Mouse (Mus musculus): ENCODE results near the gene Spaca3.

Gene Spaca3

GRCm38 (mm10) chr11:80858065-80858464 is at the start of gene Spaca3:
Gene Spaca3, plus strand, starts transcription at chr11:80858365.
- in situ Hi-C loops (cut with MboI; ENCODE audit: low pct_unique_long_range_greater_than_20kb in 1 of 2, low sequenced_read_pairs in 2 of 2, unreplicated experiment in 1 of 2), result no loop called here

DNA sequence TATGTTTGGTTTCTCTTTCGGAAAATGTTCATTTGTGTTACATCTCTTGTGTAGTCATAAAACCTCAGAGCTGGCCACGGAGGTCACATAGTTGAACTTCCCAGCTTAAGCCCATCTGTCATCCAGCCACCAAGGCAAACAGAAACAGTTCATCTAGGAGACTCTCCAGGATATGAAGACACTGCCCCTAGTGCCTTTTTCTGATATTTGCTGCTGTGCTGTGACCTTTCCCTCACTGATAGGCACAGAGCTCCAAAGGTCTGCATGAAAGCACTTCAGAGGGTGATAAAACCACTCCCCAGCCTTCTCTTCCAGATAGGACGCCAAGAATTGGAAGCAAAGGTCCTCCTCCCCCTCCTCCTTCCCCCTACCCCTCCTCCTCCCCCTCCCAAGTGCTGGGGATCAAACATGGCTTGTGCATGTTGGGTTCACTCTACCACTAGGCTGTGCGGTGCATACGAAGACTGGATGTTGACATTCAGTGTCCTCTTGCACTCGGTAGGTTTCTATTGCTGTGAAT is 49.6 kb upstream of the Spaca3 start:
- in situ Hi-C loops (cut with MboI; ENCODE audit: low pct_unique_long_range_greater_than_20kb in 1 of 2, low sequenced_read_pairs in 2 of 2, unreplicated experiment in 1 of 2), result no loop called here

GRCm38 (mm10) chr11:80809666-80809992 is 48.5 kb upstream of the Spaca3 start:
- in situ Hi-C loops (cut with MboI; ENCODE audit: low pct_unique_long_range_greater_than_20kb in 1 of 2, low sequenced_read_pairs in 2 of 2, unreplicated experiment in 1 of 2), result no loop called here

DNA sequence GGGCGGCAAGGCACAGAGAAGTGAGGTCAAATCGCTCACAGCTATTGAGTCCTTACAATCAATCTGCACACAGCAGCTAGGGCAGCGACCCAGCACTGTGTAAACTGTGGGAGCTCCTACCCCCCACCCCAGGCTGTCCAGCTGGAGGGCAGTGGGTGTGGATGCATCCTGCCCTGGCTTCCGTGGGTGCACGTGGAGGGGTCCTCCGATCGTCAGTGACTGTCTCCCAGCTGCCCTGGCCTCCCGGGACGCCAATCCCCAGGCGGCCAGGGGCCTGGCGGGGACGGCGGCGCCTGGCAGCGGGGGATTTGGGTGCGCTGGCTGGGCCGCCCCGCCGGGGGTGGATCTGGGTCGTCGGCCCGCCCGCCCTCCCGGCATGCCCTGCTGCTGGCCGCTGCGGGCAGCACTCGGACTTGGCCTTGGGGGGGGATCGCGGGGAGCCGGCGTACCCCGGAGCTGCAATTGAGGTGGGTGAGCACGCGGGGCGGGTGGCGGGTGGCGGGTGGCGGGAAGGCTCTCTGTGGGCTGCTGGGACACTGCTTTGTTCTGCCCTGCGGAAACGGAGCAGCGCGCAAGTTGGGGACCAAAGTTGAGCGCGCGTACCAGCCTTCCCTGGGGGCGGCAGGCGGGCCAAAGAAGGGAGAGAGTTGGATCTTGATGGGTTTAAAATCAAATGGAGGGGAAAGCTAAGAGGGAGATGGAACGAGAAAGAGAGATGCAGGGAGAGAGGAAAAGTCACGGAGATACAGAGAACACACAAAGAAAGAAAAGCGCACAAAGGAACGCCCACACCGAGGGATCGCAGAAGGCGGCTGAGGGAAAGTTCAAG is 48.0 kb upstream of the Spaca3 start, which contains the start of gene Tmem98:
Tmem98 (plus strand) TSS at position 183 of the 829 bp plus-strand sequence.
- in situ Hi-C loops (cut with MboI; ENCODE audit: low pct_unique_long_range_greater_than_20kb in 1 of 2, low sequenced_read_pairs in 2 of 2, unreplicated experiment in 1 of 2), result no loop called here

DNA sequence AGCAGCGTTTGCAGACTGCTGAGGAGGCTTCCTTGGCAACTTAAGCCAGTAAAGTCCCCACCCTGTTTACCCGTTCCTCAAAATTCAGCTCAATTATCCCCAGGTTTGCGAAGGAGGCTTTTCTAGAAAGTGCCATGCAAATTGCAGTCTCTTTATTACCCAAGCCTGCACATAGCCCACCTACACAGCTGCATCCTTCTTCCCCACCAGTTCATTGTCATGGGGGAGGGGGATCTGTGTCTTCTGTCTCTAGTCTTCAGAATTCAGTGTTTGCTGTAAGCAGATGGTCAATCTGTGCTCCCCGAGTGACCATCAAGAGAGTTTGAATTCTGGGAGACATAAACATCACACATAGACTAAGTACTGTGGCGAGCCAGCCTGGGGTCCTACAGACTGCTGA is 47.0 kb upstream of the Spaca3 start:
- in situ Hi-C loops (cut with MboI; ENCODE audit: low pct_unique_long_range_greater_than_20kb in 1 of 2, low sequenced_read_pairs in 2 of 2, unreplicated experiment in 1 of 2), result no loop called here

GRCm38 (mm10) chr11:80815354-80815753 is 42.8 kb upstream of the Spaca3 start:
- in situ Hi-C loops (cut with MboI; ENCODE audit: low pct_unique_long_range_greater_than_20kb in 1 of 2, low sequenced_read_pairs in 2 of 2, unreplicated experiment in 1 of 2), result no loop called here

DNA sequence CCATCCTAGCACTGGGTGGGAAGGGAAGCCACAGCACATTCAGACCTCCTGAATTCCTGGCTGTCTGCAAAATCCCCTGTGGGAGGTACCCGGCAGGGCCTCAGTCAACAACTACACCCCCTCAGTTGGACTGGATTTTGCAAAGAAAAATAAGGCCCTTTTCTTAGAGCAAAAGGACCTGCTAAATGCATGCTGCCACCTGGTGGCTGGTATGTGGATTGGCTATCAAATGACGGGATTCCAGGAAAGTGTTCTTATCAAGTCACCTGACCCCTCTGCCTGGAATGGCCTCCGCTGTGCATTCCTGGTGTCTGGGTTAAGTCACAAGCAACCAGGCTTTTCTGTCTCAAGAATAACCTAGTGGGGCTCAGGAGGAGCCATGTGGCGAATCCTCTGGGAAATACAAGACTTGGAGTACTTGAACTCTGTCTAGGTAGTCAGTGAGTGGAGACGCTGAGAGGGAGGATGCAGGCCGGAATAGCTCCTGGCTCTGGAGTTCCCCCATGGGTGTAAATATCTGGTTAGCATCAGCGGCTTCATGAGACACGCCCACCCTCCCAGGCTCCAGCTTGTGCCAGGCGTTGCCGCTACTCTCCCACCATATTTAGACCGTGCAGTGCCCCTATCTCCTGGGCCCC is 40.0 kb upstream of the Spaca3 start:
- in situ Hi-C loops (cut with MboI; ENCODE audit: low pct_unique_long_range_greater_than_20kb in 1 of 2, low sequenced_read_pairs in 2 of 2, unreplicated experiment in 1 of 2), result no loop called here

- in situ Hi-C loops (cut with MboI; ENCODE audit: low pct_unique_long_range_greater_than_20kb in 1 of 2, low sequenced_read_pairs in 2 of 2, unreplicated experiment in 1 of 2), result no loop called here
These were observed 38.1 kb upstream of the Spaca3 start for GRCm38 (mm10) chr11:80820085-80820484.

GRCm38 (mm10) chr11:80821296-80821695 is 36.9 kb upstream of the Spaca3 start:
- in situ Hi-C loops (cut with MboI; ENCODE audit: low pct_unique_long_range_greater_than_20kb in 1 of 2, low sequenced_read_pairs in 2 of 2, unreplicated experiment in 1 of 2), result no loop called here

DNA sequence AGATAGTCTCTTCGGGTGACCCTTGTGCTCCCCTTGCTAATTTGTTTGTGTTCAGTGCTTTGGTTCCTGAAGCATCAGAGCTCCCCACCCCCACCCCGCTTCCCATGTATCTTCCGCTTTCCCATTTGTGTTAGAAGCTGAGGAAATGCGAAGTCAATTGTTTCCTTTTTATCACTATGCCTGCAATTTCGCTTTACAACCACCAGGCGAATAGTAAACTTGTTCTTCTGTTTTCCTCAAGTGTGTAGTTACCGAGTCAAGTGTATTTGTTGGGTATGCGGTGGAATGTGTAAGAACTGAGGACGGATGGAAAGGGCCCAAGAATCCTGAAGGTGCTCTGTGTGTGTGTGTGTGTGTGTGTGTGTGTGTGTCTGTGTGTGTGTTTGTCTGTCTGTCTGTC is 36.4 kb upstream of the Spaca3 start:
- in situ Hi-C loops (cut with MboI; ENCODE audit: low pct_unique_long_range_greater_than_20kb in 1 of 2, low sequenced_read_pairs in 2 of 2, unreplicated experiment in 1 of 2), result no loop called here

- in situ Hi-C loops (cut with MboI; ENCODE audit: low pct_unique_long_range_greater_than_20kb in 1 of 2, low sequenced_read_pairs in 2 of 2, unreplicated experiment in 1 of 2), result no loop called here
These were observed 22.8 kb upstream of the Spaca3 start for GRCm38 (mm10) chr11:80835395-80835794.

DNA sequence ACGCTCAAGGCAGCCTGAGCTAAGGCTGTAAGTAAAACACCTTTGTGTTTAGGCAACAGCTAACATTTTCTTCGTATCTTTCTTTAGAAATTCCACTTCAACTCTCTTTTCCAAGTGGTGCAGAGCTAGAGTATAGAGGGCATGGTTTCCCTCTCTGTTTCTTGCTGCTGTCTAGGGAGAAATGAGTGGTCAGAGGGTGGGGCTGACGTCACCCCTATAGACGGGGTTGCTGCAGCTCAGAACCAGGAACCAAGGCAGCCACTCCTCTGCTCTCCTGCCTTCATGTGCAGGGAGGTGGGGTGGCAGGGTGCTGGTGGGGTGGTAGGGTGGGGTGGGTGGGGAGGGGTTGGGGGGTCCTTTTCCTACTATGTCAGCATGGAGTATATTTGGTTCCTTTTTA is 22.3 kb upstream of the Spaca3 start:
- in situ Hi-C loops (cut with MboI; ENCODE audit: low pct_unique_long_range_greater_than_20kb in 1 of 2, low sequenced_read_pairs in 2 of 2, unreplicated experiment in 1 of 2), result no loop called here

- in situ Hi-C loops (cut with MboI; ENCODE audit: low pct_unique_long_range_greater_than_20kb in 1 of 2, low sequenced_read_pairs in 2 of 2, unreplicated experiment in 1 of 2), result no loop called here
These were observed 19.4 kb upstream of the Spaca3 start for GRCm38 (mm10) chr11:80838724-80839123.

DNA sequence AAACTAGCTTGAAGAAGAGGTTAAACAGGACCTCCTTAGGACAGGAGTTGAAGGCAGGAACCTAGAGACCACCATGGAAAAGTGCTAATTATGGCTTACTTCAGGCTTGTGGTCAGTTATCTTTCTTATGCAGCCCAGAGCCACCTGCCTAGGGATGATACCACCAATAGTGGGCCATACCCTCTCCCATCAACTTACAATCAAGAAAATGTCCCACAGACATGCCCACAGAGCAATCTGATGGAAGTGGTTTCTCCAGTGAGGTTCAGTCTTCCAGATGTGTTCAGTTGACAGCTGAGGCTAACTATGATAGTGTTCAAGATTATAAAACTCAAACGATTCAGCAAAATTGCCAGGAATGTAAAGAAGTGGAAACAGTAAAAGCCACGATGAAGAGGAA is 14.7 kb upstream of the Spaca3 start:
- in situ Hi-C loops (cut with MboI; ENCODE audit: low pct_unique_long_range_greater_than_20kb in 1 of 2, low sequenced_read_pairs in 2 of 2, unreplicated experiment in 1 of 2), result no loop called here

GRCm38 (mm10) chr11:80845486-80845885 is 12.7 kb upstream of the Spaca3 start:
- in situ Hi-C loops (cut with MboI; ENCODE audit: low pct_unique_long_range_greater_than_20kb in 1 of 2, low sequenced_read_pairs in 2 of 2, unreplicated experiment in 1 of 2), result no loop called here

- in situ Hi-C loops (cut with MboI; ENCODE audit: low pct_unique_long_range_greater_than_20kb in 1 of 2, low sequenced_read_pairs in 2 of 2, unreplicated experiment in 1 of 2), result no loop called here
These were observed 12.1 kb upstream of the Spaca3 start for GRCm38 (mm10) chr11:80846115-80846514.

DNA sequence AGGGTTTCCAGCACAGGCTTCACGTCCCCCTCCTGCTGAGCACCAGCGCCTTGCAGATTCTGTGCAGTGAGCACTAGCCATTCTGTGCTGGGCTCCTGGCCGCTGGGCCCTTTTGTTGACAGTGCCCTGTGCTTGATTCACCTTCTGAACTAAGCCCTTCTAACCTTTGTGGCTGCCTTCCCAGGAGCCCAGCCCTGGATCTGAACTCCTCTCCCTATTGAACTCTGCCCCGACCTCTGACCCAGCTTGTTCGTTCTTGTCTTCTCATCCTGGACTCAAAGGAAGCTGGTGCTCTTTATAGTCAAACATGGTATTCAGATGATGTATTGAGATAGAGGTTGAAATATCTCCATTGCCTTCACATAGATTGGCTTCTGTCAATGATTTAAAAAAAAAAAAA is 10.0 kb upstream of the Spaca3 start:
- in situ Hi-C loops (cut with MboI; ENCODE audit: low pct_unique_long_range_greater_than_20kb in 1 of 2, low sequenced_read_pairs in 2 of 2, unreplicated experiment in 1 of 2), result no loop called here

- in situ Hi-C loops (cut with MboI; ENCODE audit: low pct_unique_long_range_greater_than_20kb in 1 of 2, low sequenced_read_pairs in 2 of 2, unreplicated experiment in 1 of 2), result no loop called here
These were observed 6.3 kb upstream of the Spaca3 start for GRCm38 (mm10) chr11:80851859-80852258.

GRCm38 (mm10) chr11:80853014-80853413 is 5.2 kb upstream of the Spaca3 start:
- in situ Hi-C loops (cut with MboI; ENCODE audit: low pct_unique_long_range_greater_than_20kb in 1 of 2, low sequenced_read_pairs in 2 of 2, unreplicated experiment in 1 of 2), result no loop called here

DNA sequence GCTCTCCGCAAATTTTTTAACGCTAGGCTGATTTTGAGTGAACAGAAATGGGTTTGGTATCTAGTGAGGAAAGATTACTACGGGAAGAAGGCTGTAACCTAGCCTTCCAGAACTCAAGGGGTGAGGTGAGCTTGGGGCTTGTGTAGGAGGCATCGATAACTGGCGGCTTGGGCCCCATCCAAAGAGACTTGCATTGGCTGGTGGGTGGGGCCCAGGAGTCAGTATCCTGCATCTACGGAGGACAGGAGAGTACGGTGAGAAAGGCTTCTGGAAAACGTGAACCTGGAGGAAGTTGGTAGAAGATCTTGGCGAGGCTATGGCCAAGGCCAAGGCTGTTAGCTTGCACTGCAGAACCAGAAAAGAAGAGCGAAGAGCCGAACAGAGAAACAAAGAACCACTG is 3.7 kb upstream of the Spaca3 start:
- in situ Hi-C loops (cut with MboI; ENCODE audit: low pct_unique_long_range_greater_than_20kb in 1 of 2, low sequenced_read_pairs in 2 of 2, unreplicated experiment in 1 of 2), result no loop called here
